Mouse (Mus musculus) brain, embryonic 14.5 days (tissue): ENCODE results near the gene Cxcr5.

Experiments used
- CTCF ChIP-seq: fragments of 200-500 bp; IDR thresholded peaks from 2 replicates; pipeline ENCODE4 v1.5.1; 2012; ENCODE audit warnings: inconsistent platforms, mild to moderate bottlenecking, moderate library complexity, borderline replicate concordance; ENCODE audit not compliant: insufficient read depth, insufficient read length; ENCODE audit errors: extremely low read depth
- POLR2A ChIP-seq: fragments of 200-500 bp; IDR thresholded peaks from 2 replicates; pipeline ENCODE4 v1.6.1; 2012; ENCODE audit warnings: mild to moderate bottlenecking, inconsistent platforms, borderline replicate concordance; ENCODE audit not compliant: poor library complexity, insufficient read depth, insufficient read length, severe bottlenecking; ENCODE audit errors: extremely low read depth

DNA sequence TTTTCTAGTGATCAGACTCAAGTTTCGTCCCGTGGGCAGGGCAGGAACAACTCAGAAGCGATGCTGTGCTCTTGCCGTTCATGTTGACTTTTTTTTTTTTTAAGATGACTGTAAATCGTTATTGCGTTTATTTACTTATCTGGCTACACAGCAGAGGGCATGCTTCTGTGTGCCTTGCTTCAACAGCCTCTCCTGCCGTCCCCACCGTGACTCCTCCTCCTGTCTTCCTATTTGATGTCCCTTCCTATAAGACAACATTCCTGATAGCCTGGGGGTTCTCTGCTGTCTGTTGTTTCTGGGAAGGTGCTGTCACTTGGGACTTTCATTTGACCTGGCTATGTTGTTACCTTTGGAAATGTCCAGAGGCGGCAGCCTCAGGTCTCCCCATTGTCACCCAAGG, 26.9 kb upstream of the Cxcr5 start:
- TF ChIP-seq CTCF (no peak), POLR2A (no peak)
